ENCODE assay signal across 18 mouse cellular contexts in the genomic region with DNA sequence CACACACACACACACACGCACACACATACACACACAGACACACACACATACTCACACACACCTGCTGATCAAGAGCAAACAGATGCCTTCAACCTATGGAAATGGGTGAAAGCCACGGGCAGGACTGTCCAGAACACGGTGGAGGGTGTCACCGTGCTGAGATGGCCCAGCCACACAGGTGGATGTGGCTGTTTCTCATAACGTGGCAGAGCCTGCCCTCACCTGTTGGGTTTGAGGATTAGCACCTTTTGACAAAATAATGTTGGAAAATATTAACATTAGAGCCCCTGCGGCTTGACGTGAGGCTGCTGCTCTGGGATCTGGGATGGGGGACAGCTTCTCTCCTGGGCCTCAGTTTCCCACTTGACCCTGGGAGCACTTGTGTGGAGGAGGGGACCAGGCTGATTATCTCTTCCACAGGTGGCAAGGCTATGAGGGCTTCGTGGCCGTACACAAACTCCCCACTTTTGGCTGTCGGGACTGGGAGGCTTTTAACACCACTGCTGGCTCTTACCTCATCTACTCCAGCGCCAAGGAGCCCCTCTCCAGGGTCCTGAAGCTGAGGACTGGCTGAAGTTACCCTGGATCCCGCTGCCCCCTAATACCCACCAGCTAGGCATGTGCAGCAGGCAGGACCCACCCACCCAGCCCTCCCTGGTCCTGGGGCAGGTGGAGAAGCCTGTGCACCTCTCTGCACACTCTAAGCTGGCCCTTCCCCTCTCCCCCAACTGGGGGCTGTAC. TPM values are rescaled to one million over a fixed set of nuclear protein-coding genes. Genes with fewer than 3 reads are reported as not detected.
DNase-seq lines count a peak whose midpoint lies in the region; ATAC-seq lines count a peak whose summit lies in the region.
"Had no signal": no experiment of that assay in that cellular context is flagged by ENCODE, and none has a peak within 500 bp of the region (broad histone marks: within the 10 kb centered on the region; RNA-seq: fewer than 3 reads in every experiment).

No protein-coding gene starts in this region.

- H3K27me3 ChIP-seq in intestine, embryonic 14.5 days (replicated peaks; ENCODE audit: control insufficient read depth, insufficient read depth, low read length) = no peaks in the 10 kb centered on the region
- no peaks in the 10 kb centered on the region for H3K27me3 ChIP-seq in intestine, embryonic 15.5 days (replicated peaks)
- no peaks in the 10 kb centered on the region for H3K27me3 ChIP-seq in midbrain, embryonic 13.5 days
- no peaks in the 10 kb centered on the region for H3K27me3 ChIP-seq in midbrain, embryonic 11.5 days (ENCODE audit: control insufficient read depth, insufficient read depth, low read length)
- no peaks in the 10 kb centered on the region for H3K27me3 ChIP-seq in splenic B cell, adult 2 months (ENCODE audit: control insufficient read depth, insufficient read depth, low read length, poor library complexity, severe bottlenecking)
- H3K27me3 ChIP-seq: embryonic facial prominence, embryonic 15.5 days; liver, embryonic 13.5 days had no signal

- H3K4me1 ChIP-seq in intestine, embryonic 14.5 days (replicated peaks; ENCODE audit: control insufficient read depth, insufficient read depth, low read length) = no peaks in the 10 kb centered on the region
- H3K4me1 ChIP-seq in intestine, embryonic 15.5 days (replicated peaks) = no peaks in the 10 kb centered on the region
- no peaks in the 10 kb centered on the region for H3K4me1 ChIP-seq in midbrain, embryonic 13.5 days (replicated peaks)
- H3K4me1 ChIP-seq in midbrain, embryonic 11.5 days (ENCODE audit: control insufficient read depth, insufficient read depth, low read length) = no peaks in the 10 kb centered on the region
- H3K4me1 ChIP-seq: embryonic facial prominence, embryonic 15.5 days; heart, embryonic 10.5 days; liver, embryonic 13.5 days had no signal

- H3K9ac ChIP-seq in intestine, embryonic 14.5 days (ENCODE audit: low read length) = no peak overlapping the region
- H3K9ac ChIP-seq in intestine, embryonic 15.5 days = no peak overlapping the region
- no peak overlapping the region for H3K9ac ChIP-seq in midbrain, embryonic 13.5 days (replicated peaks)
- H3K9ac ChIP-seq in midbrain, embryonic 11.5 days (ENCODE audit: low read length) = no peak overlapping the region
- H3K9ac ChIP-seq: embryonic facial prominence, embryonic 15.5 days; liver, embryonic 13.5 days had no signal

- H3K36me3 ChIP-seq in intestine, embryonic 14.5 days (ENCODE audit: control insufficient read depth, insufficient read depth, low read length) = no peaks in the 10 kb centered on the region
- no peaks in the 10 kb centered on the region for H3K36me3 ChIP-seq in intestine, embryonic 15.5 days
- no peaks in the 10 kb centered on the region for H3K36me3 ChIP-seq in midbrain, embryonic 13.5 days
- no peaks in the 10 kb centered on the region for H3K36me3 ChIP-seq in midbrain, embryonic 11.5 days (ENCODE audit: control insufficient read depth, insufficient read depth, low read length)
- no peaks in the 10 kb centered on the region for H3K36me3 ChIP-seq in splenic B cell, adult 2 months (ENCODE audit: control insufficient read depth, insufficient read depth, low read length, poor library complexity, severe bottlenecking)
- H3K36me3 ChIP-seq: embryonic facial prominence, embryonic 15.5 days; heart, embryonic 10.5 days; liver, embryonic 13.5 days had no signal

- ATAC-seq in intestine, embryonic 14.5 days (replicated peaks; ENCODE audit: low FRiP score, low TSS enrichment, low read depth) = no peak
- ATAC-seq in intestine, embryonic 15.5 days = no peak
- 0 out of 2 replicates have a peak, but pooled peaks have one; percentile 27 for ATAC-seq in midbrain, embryonic 13.5 days
- no peak for ATAC-seq in midbrain, embryonic 11.5 days (ENCODE audit: low FRiP score)

- intact Hi-C loops in heart, postnatal 14 days (cut with DNase I) = loop anchor here (10.0 kb wide), 1 partner anchor 371 kb away; a partner anchor contains a TSS

- 54% methylated on average over 12 of the region's 12 CpGs for WGBS in intestine, embryonic 14.5 days
- 45% methylated on average over 12 of the region's 12 CpGs for WGBS in intestine, embryonic 15.5 days
- 58% methylated on average over 12 of the region's 12 CpGs for WGBS in midbrain, embryonic 13.5 days
- WGBS in midbrain, embryonic 11.5 days = 51% methylated on average over 12 of the region's 12 CpGs

- DNase-seq in intestine, embryonic 14.5 days (ENCODE audit: low spot score) = peak; percentile 62
- no peak for DNase-seq in midbrain, embryonic 11.5 days (ENCODE audit: low spot score, missing footprints)
- DNase-seq in embryo, embryonic 10.5 days (ENCODE audit: low spot score) = peak; percentile 43
- DNase-seq in splenic B cell, adult 2 months (ENCODE audit: low read depth, low spot score) = peak; percentile 6
- no peak for DNase-seq in heart, postnatal 14 days
- DNase-seq: adrenal gland, adult 8-10 months; cerebellum, adult 11-12 months; liver, embryonic 13.5 days; right cerebral cortex, postnatal 14 days had no signal

- H3K27ac ChIP-seq in intestine, embryonic 14.5 days (ENCODE audit: low read depth) = no peak overlapping the region
- no peak overlapping the region for H3K27ac ChIP-seq in intestine, embryonic 15.5 days
- no peak overlapping the region for H3K27ac ChIP-seq in midbrain, embryonic 13.5 days
- no peak overlapping the region for H3K27ac ChIP-seq in midbrain, embryonic 11.5 days (ENCODE audit: low read depth, low read length)
- H3K27ac ChIP-seq: embryonic facial prominence, embryonic 15.5 days; heart, embryonic 10.5 days; liver, embryonic 13.5 days had no signal

- H3K4me2 ChIP-seq in intestine, embryonic 14.5 days (ENCODE audit: low read length) = no peak overlapping the region
- H3K4me2 ChIP-seq in intestine, embryonic 15.5 days (replicated peaks) = no peak overlapping the region
- no peak overlapping the region for H3K4me2 ChIP-seq in midbrain, embryonic 13.5 days (replicated peaks)
- no peak overlapping the region for H3K4me2 ChIP-seq in midbrain, embryonic 11.5 days
- H3K4me2 ChIP-seq: embryonic facial prominence, embryonic 15.5 days; liver, embryonic 13.5 days had no signal

- no peaks in the 10 kb centered on the region for H3K9me3 ChIP-seq in intestine, embryonic 14.5 days (ENCODE audit: control insufficient read depth, low read length)
- no peaks in the 10 kb centered on the region for H3K9me3 ChIP-seq in intestine, embryonic 15.5 days
- 0 out of 2 replicates have a peak, but pooled peaks cover 4% of the 10 kb centered on the region for H3K9me3 ChIP-seq in midbrain, embryonic 13.5 days
- H3K9me3 ChIP-seq in midbrain, embryonic 11.5 days (ENCODE audit: control insufficient read depth, low read length) = no peaks in the 10 kb centered on the region
- H3K9me3 ChIP-seq: embryonic facial prominence, embryonic 15.5 days; liver, embryonic 13.5 days had no signal

- no peak overlapping the region for H3K4me3 ChIP-seq in intestine, embryonic 14.5 days (ENCODE audit: low read depth, low read length)
- H3K4me3 ChIP-seq in intestine, embryonic 15.5 days (replicated peaks) = no peak overlapping the region
- no peak overlapping the region for H3K4me3 ChIP-seq in midbrain, embryonic 13.5 days (replicated peaks)
- no peak overlapping the region for H3K4me3 ChIP-seq in midbrain, embryonic 11.5 days (ENCODE audit: low read depth, low read length)
- H3K4me3 ChIP-seq: embryonic facial prominence, embryonic 15.5 days; heart, embryonic 10.5 days; liver, embryonic 13.5 days had no signal

RNA-seq across cellular contexts. Expression of a gene that starts 16.2 kb away (rescaled TPM):
- polyA plus RNA-seq in intestine, embryonic 14.5 days (2014; fragmentation: Nextera tagmentation; extraction: Ambion mirVana) = 3.9 and 4.2 TPM in 2 replicates
- polyA plus RNA-seq in intestine, embryonic 15.5 days (2015; fragmentation: Nextera tagmentation; extraction: Ambion mirVana) = 3.9 TPM in 2 replicates
- polyA plus RNA-seq in midbrain, embryonic 13.5 days (2015; fragmentation: Nextera tagmentation; extraction: Ambion mirVana) = 9.8 and 10.3 TPM in 2 replicates
- 2.7 and 2.8 TPM in 2 replicates for polyA plus RNA-seq in midbrain, embryonic 11.5 days (2014; fragmentation: Nextera tagmentation; extraction: Ambion mirVana)
- under 1 TPM; 0.72 to 0.78 TPM for total RNA-seq in heart, postnatal 14 days (2021)
- total RNA-seq: megakaryocyte-erythroid progenitor cell, adult 5-6 weeks had no signal

RNA-seq across cellular contexts. Expression of a gene that starts 24.4 kb away (rescaled TPM):
- polyA plus RNA-seq in intestine, embryonic 14.5 days (2014; fragmentation: Nextera tagmentation; extraction: Ambion mirVana) = not detected in 2 replicates
- polyA plus RNA-seq in intestine, embryonic 15.5 days (2015; fragmentation: Nextera tagmentation; extraction: Ambion mirVana) = not detected in 2 replicates
- not detected in 2 replicates for polyA plus RNA-seq in midbrain, embryonic 13.5 days (2015; fragmentation: Nextera tagmentation; extraction: Ambion mirVana)
- not detected in 2 replicates for polyA plus RNA-seq in midbrain, embryonic 11.5 days (2014; fragmentation: Nextera tagmentation; extraction: Ambion mirVana)
- total RNA-seq in heart, postnatal 14 days (2021) = not detected
- total RNA-seq: adrenal gland, adult 8-10 months; ES-E14; layer of hippocampus, postnatal 14 days; megakaryocyte-erythroid progenitor cell, adult 5-6 weeks had no signal
- polyA plus RNA-seq: frontal cortex, adult 2 months; heart, embryonic 10.5 days; liver, embryonic 13.5 days; neural tube, embryonic 14.5 days had no signal

RNA-seq across cellular contexts. Expression of a gene that starts 33.5 kb away (rescaled TPM):
- polyA plus RNA-seq in intestine, embryonic 14.5 days (2014; fragmentation: Nextera tagmentation; extraction: Ambion mirVana) = not detected in 2 replicates
- not detected in 2 replicates for polyA plus RNA-seq in intestine, embryonic 15.5 days (2015; fragmentation: Nextera tagmentation; extraction: Ambion mirVana)
- not detected in 2 replicates for polyA plus RNA-seq in midbrain, embryonic 13.5 days (2015; fragmentation: Nextera tagmentation; extraction: Ambion mirVana)
- not detected in 2 replicates for polyA plus RNA-seq in midbrain, embryonic 11.5 days (2014; fragmentation: Nextera tagmentation; extraction: Ambion mirVana)
- total RNA-seq in heart, postnatal 14 days (2021) = not detected
- total RNA-seq: adrenal gland, adult 8-10 months; ES-E14; layer of hippocampus, postnatal 14 days; megakaryocyte-erythroid progenitor cell, adult 5-6 weeks had no signal
- polyA plus RNA-seq: frontal cortex, adult 2 months; heart, embryonic 10.5 days; liver, embryonic 13.5 days; neural tube, embryonic 14.5 days had no signal

RNA-seq across cellular contexts. Expression of a gene that starts 39.6 kb away (rescaled TPM):
- not detected in 2 replicates for polyA plus RNA-seq in intestine, embryonic 14.5 days (2014; fragmentation: Nextera tagmentation; extraction: Ambion mirVana)
- not detected in 2 replicates for polyA plus RNA-seq in intestine, embryonic 15.5 days (2015; fragmentation: Nextera tagmentation; extraction: Ambion mirVana)
- not detected in 2 replicates for polyA plus RNA-seq in midbrain, embryonic 13.5 days (2015; fragmentation: Nextera tagmentation; extraction: Ambion mirVana)
- polyA plus RNA-seq in midbrain, embryonic 11.5 days (2014; fragmentation: Nextera tagmentation; extraction: Ambion mirVana) = not detected in 2 replicates
- total RNA-seq in heart, postnatal 14 days (2021) = not detected
- total RNA-seq: adrenal gland, adult 8-10 months; ES-E14; layer of hippocampus, postnatal 14 days; megakaryocyte-erythroid progenitor cell, adult 5-6 weeks had no signal
- polyA plus RNA-seq: frontal cortex, adult 2 months; heart, embryonic 10.5 days; liver, embryonic 13.5 days; neural tube, embryonic 14.5 days had no signal

RNA-seq across cellular contexts. Expression of a gene that starts 50.4 kb away (rescaled TPM):
- polyA plus RNA-seq in intestine, embryonic 14.5 days (2014; fragmentation: Nextera tagmentation; extraction: Ambion mirVana) = not detected in 2 replicates
- not detected in 2 replicates for polyA plus RNA-seq in intestine, embryonic 15.5 days (2015; fragmentation: Nextera tagmentation; extraction: Ambion mirVana)
- polyA plus RNA-seq in midbrain, embryonic 13.5 days (2015; fragmentation: Nextera tagmentation; extraction: Ambion mirVana) = not detected in 2 replicates
- polyA plus RNA-seq in midbrain, embryonic 11.5 days (2014; fragmentation: Nextera tagmentation; extraction: Ambion mirVana) = not detected in 2 replicates
- not detected for total RNA-seq in heart, postnatal 14 days (2021)
- total RNA-seq: adrenal gland, adult 8-10 months; ES-E14; layer of hippocampus, postnatal 14 days; megakaryocyte-erythroid progenitor cell, adult 5-6 weeks had no signal
- polyA plus RNA-seq: frontal cortex, adult 2 months; heart, embryonic 10.5 days; liver, embryonic 13.5 days; neural tube, embryonic 14.5 days had no signal

Comparison
In these comparisons a context has a peak if more than half of its experiments do, and no peak if none do; other contexts are left out.
1. DNase-seq: peak in intestine, embryonic 14.5 days (single experiment), embryo, embryonic 10.5 days (single experiment) and splenic B cell, adult 2 months (single experiment); none in midbrain, embryonic 11.5 days (single experiment) and heart, postnatal 14 days (0 of 2).